Mouse (Mus musculus): ENCODE measurements around the gene Psmb3.
"Not testable (repeated sequence)": the region's sequence is repeated elsewhere in the genome, so short reads cannot be mapped to it uniquely, and the experiment has no call there.

Gene Psmb3

GRCm38 (mm10) chr11:97716021-97716420 lies 12.8 kb downstream of the Psmb3 start:
- DNase-seq (ENCODE audit: inconsistent ontology term): no peak

DNA sequence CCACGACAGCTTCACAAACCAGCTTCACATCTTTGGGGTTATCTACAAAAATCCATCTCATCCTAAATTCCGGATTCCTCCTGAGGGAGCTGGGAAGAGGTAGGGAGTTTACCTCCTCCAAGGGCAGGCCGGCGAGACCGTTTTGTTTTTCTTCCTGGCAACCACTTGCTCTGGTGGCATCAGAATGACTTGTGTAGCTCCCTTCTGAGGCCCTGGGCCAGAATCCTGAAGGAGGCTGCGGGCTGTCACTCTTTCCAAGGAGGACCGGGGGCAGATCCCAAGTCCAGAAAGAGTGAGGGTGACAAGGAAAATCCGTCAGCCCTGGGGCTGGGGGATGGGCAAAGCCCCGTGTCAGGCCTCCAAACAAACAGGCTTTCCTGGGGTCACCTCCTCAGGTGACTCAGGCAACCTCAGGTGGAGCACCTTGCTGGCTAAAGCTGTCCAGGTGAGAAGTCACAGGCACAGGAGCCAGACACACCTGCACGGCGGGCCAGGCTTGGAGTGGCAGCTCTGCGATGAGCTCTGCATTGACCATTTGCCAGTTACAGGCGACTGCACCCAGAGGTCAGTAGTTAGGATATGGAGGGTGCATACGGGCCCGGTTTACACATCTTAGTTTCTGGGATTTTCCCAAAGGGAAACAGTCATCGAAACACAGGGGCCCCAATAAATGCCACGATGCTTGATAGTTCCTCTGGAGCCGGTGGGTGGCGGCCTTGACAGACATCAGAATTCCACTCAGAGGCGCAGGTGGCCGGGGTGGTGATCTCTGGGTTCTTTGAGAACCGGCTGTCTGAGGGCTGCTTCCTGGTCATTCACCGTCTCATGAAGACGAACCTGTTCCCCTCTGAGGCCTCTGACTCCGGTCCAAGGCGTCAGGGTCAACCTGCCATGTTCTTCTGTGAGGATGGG lies 14.4 kb downstream of the Psmb3 start:
- no peak for DNase-seq (ENCODE audit: inconsistent ontology term)

DNA sequence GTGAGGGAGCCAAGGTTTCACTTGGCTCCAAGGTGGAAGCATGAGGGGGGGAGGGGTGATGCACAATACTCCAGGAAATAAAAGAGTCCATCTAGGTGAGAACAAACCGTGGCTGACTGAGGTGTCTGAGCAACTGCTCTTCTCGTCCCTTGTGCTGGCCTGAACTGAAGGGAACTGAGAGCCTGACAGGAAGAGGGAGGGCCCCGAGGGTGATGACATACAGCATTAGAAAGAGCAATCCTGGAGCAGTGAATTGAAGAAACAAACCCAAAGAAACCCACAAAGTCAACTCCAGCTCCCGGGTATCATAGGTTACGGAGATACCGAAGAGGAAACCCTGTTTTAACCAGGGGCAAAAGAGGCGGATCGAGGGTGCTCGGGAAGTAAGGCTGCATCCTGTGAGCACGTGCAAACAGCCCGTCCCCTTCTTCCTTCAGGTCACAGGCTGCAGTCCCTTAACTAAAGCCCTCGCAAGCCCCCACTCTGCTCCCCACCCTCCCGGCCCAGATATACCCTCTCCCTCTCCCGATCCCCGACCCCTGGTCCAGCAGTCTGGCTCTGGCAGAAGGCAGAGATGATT lies 15.2 kb downstream of the Psmb3 start:
- no peak for DNase-seq (ENCODE audit: inconsistent ontology term)

DNA sequence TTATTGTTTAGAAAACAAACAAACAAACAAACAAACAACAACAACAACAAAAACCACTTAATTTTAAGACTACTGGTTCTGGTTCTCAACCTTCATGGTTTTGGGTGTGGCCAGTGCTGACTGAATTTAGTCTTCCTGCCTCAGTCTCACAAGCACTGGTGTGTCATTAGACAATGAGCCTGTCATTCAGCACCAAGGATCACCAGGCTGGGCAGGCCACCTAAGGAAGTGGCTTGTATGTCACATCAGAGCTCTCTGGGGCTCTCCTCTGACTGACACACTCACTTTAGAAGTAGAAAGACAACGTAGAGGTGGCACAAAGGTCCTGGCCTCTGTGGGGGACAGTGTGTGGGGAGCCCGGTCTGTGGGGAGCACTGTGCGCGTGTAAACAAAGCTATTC lies 15.8 kb downstream of the Psmb3 start:
- DNase-seq (ENCODE audit: inconsistent ontology term): no peak

GRCm38 (mm10) chr11:97721338-97721737 lies 18.1 kb downstream of the Psmb3 start:
- DNase-seq (ENCODE audit: inconsistent ontology term): no peak

DNA sequence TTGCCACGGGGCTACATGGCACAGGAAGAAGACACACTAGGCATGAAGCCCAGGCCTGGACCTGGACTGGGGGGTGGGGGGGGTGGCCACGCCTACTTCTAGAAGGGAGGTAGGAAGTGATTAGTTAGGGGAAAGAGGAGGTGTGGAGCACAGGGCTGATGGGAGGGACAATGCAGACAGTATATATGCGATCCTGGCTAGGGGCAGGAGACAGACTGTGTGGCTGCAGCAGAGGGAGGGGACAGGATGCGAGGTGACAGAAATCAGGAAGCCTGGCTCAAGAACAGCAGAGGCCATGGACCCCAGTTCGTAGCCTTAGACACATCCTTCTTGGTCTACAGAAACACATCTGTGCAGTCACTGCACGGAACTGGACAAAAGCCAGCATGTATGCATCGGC lies 20.5 kb downstream of the Psmb3 start:
- DNase-seq (ENCODE audit: inconsistent ontology term): no peak

DNA sequence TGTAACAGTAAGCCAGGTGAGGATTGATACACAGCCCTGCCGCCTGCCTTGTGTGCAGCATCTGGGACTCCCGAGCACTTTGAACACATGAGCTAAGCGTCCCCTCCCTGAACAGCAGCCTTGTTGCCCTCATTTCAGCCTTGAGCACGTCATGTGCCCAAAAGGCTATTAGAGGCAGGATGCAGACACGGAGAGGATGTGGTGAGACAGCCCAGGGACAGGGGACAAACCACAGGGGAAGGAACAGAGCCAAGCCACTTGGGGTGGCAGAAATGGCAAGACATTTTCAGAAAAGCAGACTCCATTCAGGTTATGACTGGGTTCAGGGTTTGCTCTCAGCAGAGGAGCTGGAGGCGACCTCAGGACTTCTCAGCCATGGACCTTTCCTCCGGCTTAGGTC lies 25.1 kb downstream of the Psmb3 start:
- peak; percentile 47 for DNase-seq (ENCODE audit: inconsistent ontology term)

DNA sequence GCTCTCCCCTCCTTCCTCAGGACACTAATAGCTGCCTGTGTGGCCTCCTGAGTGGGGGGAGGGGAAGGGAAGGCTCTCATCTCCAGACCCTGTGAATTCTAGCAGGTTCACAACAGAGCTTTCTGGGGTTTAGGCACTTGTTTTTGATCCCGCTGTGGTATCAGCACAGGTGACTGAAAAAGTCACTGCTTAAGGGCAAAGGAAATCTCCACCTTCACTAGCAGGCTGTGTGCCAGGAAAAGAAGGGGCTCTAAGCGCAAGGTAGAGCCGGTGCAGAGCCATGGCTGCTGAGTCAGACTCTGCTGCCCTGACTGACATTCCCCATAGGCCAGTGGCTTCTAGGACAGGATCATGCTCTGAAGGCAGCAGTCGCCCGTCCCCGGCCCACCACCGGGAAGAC lies 25.5 kb downstream of the Psmb3 start:
- DNase-seq (ENCODE audit: inconsistent ontology term): peak; percentile 41

DNA sequence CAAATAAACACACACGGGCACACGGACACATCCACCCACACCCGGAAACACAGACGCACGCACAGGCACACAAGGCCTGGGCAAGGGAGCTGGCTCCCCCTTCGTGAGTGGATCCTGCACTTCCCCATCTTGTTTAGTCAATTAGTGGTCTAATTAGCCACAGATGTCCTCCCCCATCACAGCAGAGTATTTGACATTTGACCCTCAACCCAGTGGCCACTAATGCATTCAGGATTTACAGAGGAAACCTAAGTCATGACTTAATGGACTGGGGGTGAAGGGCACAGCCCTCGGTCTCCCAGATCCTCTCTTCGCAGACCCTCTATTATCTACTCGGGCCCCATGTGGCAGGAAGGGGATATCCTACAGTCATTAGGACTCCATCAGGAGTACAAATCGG lies 30.5 kb downstream of the Psmb3 start:
- no peak for DNase-seq (ENCODE audit: inconsistent ontology term)

DNA sequence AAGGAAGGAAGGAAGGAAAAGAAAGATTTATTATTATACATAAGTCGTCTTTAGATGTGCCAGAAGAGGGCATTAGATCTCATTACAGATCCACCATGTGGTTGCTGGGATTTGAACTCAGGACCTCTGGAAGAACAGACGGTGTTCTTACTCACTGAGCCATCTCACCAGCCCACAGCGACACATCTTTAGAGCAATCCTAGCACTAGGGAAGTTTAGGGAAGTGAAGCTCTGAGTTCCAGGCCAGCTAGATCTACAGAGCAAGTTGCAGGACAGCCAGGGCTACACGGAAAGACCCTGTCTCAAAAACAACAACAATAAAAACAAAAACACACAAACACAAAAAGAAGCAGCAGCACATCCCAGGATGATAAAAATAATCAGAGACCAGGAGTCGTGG lies 31.6 kb downstream of the Psmb3 start:
- not testable (repeated sequence) for DNase-seq (ENCODE audit: inconsistent ontology term)

DNA sequence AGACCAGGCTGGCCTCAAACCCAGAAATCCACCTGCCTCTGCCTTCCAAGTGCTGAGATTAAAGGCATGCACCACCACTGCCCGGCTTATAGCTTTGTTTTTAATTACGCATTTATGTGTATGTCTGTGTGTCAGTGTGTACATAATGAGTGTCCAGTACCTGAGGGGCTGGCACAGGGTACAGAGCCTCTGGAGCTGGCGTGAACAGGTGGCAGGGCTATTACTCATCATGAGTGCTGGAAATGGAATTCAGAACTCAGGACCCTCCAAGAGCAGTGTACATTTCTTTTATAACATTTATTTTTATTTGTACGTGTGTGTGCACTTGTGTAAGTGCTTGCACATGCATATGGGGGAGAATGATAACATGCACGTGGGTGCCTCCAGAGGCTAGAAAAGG lies 33.4 kb downstream of the Psmb3 start:
- no peak for DNase-seq (ENCODE audit: inconsistent ontology term)

DNA sequence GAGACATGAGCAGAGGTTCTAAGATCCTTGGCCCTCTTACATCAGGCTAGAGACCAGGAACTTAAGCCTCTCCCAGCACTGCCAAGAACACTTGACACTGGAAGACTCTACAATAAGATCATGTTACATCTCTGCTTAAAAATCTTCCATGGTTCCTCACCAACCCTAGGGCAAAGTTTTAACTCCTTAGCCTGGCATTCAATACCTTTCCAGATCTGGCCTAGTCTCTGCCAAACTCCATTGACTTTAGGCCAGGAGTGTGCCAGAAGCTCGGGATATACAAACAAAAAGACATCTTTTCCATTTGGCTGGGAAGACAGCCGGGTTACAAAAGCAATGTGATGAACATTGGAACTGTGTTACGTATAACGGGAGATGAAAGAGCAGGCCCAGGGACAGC lies 34.4 kb downstream of the Psmb3 start:
- no peak for DNase-seq (ENCODE audit: inconsistent ontology term)

DNA sequence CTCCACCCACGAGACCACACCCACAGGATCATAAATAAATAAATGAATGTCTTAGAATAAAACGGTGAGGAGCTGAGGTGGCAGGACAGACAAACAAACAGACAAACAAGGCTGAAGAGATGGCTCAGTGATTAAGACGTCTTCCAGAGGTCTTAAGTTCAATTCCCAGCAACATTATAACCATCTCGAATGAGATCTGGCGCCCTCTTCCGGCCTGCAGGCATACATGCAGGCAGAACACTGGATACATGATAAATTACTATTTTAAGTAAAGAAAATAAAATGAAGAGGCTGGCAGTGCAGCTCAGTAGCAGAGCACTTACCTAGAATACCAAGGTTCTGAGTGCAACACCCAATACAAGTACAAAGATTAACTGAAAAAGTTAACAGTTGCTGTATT lies 35.5 kb downstream of the Psmb3 start:
- no peak for DNase-seq (ENCODE audit: inconsistent ontology term)

- no peak for DNase-seq (ENCODE audit: inconsistent ontology term)
These were observed 36.0 kb downstream of the Psmb3 start for GRCm38 (mm10) chr11:97739155-97739554.

- DNase-seq (ENCODE audit: inconsistent ontology term): peak; percentile 84
These were observed 37.0 kb downstream of the Psmb3 start for GRCm38 (mm10) chr11:97740190-97740589.

GRCm38 (mm10) chr11:97742157-97742556 lies 39.0 kb downstream of the Psmb3 start:
- DNase-seq (ENCODE audit: inconsistent ontology term): no peak

- DNase-seq (ENCODE audit: inconsistent ontology term): no peak
These were observed 39.4 kb downstream of the Psmb3 start for GRCm38 (mm10) chr11:97742591-97742990.

- no peak for DNase-seq (ENCODE audit: inconsistent ontology term)
These were observed 40.2 kb downstream of the Psmb3 start for GRCm38 (mm10) chr11:97743423-97743822.

GRCm38 (mm10) chr11:97744063-97744717 lies 41.0 kb downstream of the Psmb3 start, which contains the start of gene Pip4k2b:
Gene Pip4k2b (minus strand): TSS chr11:97744704.
- peak; percentile 29 for DNase-seq (ENCODE audit: inconsistent ontology term)

DNA sequence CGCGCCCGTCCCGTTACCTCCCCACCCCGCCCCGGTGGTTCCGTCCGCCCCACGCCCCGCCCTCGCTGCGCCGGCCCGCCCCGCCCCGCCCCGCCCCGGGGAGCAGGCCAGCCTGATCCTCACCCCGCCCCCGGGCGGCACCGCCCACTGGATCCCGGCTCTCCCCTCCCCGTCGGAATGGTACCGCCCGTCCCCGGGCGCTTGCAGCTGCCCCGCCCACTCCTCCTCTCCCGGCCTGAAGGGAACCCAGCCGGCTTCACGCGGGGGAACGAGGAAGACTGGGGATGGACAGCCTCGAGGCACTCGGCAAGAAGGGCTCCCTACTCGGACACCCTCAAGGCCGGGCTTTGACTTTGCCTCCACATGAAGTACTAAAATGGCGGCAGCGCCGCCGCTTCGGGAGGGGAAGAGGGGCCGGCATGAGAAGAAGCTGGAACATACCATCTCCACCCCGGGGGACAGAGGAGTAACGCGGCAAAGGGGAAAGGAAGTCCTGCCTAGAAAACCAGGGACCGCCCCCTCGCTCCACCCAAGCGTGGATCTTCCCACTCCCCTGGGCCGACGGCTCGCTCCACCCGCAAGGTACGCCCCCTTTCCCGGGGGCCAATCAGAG lies 41.6 kb downstream of the Psmb3 start:
- DNase-seq (ENCODE audit: inconsistent ontology term): peak; percentile 100

DNA sequence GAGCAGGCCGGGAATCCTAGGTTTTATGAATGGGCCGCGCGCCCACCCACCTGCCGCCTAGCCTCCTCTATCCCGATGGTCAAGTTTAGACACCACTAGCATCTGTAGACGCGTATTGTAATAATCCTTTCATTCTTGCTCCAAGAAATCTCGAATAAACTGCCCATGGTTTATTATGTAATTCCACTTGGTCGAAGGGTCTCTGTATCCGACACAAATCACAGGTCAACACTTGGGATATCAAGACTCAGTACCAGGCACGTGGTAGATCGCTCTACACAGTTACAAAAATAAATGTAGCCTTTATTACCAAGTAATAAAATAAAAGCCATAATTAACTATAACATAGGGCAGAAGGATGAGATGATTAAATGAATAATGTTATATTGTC lies 42.1 kb downstream of the Psmb3 start:
- DNase-seq (ENCODE audit: inconsistent ontology term): no peak

DNA sequence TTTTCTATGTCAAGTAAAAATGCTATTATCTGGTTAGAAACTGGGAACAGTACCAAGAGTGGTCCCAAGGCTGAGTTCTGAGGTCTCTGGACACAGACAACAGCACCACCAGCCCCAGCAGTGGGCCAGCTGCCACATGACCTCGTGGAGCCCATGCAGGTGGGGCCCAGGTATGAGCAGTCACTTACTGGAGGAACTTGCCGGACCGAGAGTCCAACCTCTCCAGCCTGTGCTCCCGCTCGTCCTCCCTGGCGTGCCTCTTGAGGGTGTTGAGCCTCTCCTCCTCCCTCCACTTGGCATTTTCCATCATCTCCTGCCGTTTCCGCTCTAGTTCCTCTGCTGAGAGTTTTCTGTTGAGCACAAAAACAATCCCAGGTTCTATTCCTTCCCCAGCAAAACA lies 44.6 kb downstream of the Psmb3 start:
- DNase-seq (ENCODE audit: inconsistent ontology term): no peak

Measured in Muller cell, postnatal 12 days (primary cell).